Mouse (Mus musculus): ENCODE results near the gene Cemip2.

Cemip2 gene

DNA sequence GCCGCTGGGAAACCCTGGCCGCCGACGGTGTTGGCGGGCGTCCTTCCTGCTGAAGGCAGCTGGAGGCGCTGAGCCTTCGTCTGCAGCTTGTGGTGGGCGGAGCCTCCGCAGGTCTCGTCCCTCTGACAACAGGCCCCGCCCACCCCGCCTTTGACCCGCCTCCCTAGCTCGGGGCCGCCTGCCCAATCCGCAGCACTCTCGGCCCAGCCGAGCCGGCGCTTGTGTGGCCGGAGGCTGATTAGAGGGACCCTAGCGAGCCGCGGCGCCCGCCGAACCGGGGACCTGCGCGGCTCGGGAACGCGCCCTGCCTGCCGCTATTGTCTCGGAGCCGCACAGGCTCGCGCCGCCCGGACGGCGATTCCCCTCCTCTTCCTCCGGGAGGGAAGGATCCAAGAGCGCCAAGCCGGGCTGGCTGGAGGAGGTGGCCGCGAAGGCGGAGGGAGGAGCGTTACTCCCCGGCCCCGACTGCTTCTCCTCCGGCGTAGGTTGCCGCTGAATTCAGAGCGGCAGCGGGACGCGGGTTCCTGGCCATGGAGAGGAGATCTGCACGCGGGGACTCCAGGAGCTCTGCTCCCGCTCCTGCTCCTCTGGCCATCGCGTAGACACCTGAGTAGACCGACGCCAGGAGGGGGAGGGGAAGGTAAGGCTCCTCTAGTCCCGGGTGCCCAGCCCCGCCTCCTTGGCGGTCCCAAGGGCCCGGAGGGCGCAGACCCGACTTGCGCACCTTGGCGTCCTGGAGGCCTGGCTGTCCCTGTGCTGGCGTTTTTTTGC is at the start of gene Cemip2:
TSS of gene Cemip2 (plus strand) at position 196 of the 771 bp plus-strand sequence.
- peak; percentile 99 for DNase-seq (ENCODE audit: low spot score)

DNA sequence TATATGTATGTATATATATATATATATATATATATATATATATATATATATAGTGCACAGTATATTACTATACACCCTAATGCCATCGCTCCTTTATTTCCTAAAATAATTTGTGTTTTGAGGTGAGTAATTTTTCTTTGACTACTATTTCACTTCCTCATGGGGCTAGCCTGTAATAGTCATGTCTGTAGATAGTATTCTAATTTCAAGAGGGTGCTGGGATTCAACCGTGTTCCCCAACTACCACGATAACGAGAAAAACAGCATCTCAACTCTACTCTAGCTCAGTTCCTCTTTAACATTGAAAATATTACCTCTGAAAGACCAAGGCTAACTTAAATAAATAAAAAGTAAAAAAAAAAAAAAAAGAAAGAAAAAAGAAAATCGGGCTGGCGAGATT is 49.8 kb upstream of the Cemip2 start:
- no peak for DNase-seq (ENCODE audit: low spot score)

DNA sequence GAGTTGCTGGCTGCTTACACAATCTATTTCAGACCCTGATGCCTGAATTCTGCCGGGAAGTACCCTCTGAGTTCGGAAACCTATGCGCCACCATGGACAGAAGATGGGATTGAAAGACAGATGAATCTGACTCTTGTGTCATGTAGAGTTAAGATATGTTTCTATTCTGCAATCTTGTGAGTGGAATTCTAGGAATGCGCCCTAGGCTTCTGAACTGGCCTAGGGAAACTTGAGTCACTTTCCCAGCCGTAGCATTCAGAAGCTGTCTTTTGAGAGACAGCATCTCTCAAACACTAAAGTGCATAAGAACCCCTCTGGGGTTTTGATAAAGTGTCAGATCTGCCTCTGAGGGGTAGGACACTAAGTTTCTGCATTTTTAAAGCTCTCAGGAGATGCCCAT is 46.3 kb upstream of the Cemip2 start:
- no peak for DNase-seq (ENCODE audit: low spot score)

DNA sequence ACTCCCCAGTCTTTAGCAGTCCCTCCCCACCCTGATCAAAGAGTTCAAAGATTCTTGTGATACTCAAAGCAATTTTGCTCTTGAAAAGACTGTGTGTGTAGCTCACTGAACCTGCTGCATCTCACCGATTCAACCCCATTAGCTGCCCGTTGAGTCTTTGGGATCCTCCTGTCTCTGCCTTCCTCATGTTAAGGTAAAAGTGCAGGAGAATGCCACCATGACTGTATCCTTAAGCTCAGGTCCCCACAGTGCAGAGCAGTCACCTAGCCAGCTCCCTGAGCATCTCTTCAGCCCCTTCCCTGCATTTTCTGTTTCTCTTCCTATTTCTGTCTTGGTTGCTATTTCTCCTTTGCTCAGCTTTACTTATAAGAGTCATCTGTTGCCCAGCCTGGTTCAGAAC is 45.0 kb upstream of the Cemip2 start:
- no peak for DNase-seq (ENCODE audit: low spot score)

DNA sequence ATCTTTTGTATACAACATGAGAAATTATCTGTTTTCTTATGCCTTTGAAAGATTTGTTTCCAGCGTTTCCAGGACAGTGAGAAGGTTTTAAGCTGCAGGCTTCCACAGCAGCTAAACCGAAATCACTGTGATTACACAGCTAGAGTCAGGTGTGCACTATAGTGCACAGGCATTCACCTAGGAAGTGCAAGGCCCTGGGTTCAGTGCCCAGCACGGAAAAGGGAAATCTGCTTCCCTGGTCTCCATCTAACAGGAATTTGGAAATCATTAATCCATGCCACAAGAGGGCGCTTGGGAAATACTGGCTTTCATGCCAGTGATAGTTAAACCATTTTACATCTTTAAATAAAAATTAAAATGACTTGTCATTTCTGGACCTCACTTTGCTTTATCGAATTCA is 44.0 kb upstream of the Cemip2 start:
- peak; percentile 56 for DNase-seq (ENCODE audit: low spot score)

DNA sequence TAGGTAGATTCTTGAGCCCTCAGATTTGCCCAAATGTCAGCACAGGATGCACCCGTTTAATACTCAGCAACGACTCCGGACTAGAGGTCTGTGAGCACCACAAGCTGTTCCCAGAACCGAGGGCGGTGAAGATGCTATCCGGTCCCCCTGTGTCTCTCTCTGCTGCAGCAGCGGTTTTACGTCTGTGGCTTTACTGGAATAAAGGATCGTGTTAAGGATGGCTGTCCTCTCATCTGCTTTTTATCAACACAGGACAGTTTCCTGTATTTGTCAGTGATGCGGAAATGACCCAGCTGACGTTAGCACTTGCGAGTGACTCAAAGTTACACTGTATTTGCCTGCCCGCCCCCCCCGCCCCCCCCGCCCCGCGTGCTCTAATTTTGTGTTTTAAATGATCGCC is 40.7 kb upstream of the Cemip2 start:
- no peak for DNase-seq (ENCODE audit: low spot score)

DNA sequence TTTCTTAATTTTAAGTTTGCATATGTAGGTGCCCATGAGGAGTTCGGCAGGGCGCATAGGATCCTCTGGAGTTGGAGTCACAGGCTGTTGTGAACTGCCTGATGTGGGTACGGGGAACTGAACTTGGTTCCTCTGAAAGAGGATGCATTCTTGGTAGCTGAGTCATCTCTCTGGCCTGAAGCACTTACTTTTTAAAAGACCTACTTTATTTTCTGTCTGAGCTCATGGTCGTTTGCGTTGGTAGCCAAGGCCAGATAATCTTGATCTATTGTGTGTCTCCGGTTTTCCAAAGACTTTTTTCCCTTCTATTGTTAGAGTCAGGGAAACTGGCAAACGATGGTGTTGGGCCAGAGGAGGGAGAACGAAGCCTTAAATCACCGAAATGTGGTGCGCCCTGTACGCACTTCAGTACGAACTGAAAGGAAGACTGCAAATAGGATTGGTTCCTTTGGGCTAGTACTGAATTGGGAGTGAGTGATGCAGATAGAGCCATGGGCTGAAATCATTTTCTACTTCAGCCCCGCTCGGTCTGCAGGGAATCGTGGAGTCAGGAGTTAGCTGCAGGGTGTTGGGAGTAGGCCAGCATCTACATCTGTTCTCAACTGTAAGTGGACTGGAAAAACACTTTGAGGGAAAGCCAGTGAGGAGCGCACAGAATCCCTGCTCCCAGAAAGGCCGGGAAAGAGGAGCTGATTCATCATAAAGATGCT is 40.1 kb upstream of the Cemip2 start:
- DNase-seq (ENCODE audit: low spot score): no peak

DNA sequence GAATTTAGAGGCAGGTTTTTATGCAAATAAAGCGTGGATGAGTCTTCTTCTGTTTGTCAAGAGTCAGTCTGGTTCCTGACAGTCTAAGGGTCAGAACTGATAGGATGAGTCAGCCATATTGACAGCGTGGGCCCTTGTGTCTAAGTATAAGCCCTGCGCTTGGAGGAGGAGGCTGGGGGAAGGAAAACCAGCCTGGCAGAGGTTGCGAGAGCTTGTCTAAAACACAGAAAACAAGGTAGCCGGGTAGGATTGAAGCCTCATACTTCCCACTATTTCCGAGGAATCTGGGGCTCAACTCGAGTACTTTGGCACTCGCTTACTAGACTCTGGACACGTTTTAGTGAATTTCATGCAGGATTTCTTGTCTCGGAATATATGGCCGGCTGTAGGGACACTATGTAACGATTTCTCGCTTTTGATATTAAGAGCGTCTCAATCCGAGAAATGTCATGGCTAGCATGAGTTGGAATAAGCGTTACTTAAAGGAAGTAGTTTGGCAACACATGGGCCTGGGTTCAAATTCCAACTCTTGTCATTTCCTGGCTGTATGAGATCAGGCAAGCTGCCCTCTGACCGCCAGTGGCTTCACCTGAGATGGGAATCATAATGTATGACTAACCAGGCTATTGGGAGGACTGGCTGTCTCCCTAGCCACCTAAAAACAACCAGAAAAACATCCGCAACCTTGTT is 39.4 kb upstream of the Cemip2 start:
- DNase-seq (ENCODE audit: low spot score): no peak

DNA sequence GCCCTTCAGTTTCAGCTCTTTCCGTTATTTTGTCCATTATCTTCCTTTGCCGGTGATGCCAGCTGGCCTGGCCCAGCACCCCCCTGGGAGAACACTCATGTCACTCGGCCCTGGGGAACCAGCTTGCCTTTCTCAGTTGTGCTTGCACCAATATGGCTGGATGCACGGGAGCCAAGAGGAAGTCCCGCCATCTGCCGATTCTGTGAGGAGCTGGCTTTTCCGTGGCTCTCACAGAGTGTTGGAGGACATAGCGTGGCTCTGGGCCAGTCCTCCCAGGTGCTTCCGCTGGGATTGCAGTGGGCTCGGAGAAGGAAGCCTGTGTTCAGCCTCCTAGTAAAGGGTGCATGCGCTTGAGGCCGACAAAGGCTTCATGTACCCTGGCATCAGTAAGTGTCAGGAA is 36.0 kb upstream of the Cemip2 start:
- no peak for DNase-seq (ENCODE audit: low spot score)

DNA sequence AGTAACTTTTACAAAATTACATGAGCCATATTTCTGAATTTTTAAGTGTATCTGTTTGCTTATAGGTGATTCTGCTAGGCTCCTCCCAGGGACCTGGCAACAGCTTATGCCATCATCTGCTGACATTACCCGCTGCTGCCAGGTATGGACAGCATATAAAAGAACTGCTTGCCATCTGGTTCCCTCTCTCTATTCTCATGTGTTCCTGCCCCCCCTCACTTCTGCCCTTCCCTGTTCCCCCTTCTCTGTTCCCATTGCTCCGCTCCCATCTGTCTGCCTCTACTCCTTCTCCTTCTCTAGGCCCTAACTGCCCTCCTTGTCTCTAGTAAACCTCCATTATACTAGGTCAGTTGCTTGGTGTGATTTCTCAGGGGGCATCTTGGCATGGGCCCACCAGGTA is 32.6 kb upstream of the Cemip2 start:
- no peak for DNase-seq (ENCODE audit: low spot score)

DNA sequence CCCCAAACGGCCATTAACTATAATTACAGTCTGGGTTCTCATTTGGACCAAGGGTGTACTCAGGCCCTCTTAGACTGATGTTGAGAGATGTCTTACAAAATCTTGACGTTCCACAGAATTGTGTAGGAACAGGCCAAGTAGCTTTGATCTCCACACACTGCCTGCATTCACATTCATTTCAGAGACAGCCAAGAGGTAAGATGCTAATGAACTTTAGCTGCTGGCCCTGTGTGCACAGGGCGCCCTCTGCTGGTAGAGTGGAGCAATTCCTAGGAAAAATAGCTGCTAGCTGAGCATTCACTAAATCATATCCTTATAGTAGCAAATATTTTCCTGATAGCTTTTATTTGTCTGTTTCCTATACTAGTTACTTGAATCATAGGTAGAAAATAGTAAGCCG is 30.8 kb upstream of the Cemip2 start:
- peak; percentile 76 for DNase-seq (ENCODE audit: low spot score)

DNA sequence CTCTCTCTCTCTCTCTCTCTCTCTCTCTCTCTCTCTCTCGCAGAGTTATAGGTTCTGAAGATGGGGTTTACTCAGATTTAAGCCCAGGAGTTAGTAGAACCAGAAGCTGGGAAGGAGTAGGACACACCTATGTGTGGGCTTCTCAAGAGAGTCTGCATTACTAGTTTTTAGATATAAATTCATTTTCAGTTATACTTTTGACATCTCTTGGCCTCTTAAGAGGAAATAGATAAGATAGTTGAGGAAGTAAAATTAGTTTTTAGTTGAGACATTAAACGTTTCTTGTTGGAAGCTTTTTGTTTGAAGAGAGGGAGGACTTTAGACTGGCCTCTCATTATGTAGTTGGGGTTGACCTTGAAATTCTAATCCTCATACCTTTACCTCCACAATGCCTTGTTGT is 28.0 kb upstream of the Cemip2 start:
- no peak for DNase-seq (ENCODE audit: low spot score)

DNA sequence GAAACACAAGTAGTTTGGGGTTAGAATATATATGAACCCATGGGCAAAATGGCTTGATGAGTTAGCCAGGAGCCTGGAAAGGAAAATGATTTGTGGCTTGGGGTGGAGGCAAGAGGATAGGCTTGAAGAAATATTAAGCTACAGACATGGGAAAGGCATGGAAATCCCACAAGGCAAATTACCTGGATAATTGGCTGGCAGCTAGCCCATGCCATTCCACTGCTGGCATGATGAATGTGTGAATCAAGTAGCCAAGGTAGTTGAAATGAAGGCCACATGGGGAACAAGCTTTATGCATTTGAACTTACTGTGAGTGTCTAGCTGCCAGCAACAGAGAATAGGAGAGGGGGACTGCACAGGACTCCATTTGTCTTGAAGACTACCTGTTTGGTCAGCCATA is 16.5 kb upstream of the Cemip2 start:
- DNase-seq (ENCODE audit: low spot score): no peak

DNA sequence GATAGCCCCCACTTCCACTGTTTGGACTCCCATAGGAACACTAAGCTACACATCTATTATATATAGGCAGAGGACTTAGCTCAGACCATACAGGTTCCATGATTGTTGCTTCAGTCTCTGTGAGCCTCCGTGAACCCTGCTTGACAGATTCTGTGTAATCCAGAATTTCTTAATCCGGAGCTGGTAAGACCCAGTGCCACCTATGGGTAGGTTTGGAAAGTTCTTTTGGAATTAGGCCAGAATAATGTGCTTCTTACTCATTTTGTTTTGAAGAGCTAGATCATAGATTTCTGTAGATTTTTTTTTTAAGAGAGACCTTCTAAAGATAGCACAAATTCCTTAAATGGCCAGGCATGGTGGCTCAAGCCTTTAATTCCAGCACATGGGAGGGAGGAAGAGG is 14.1 kb upstream of the Cemip2 start:
- no peak for DNase-seq (ENCODE audit: low spot score)

DNA sequence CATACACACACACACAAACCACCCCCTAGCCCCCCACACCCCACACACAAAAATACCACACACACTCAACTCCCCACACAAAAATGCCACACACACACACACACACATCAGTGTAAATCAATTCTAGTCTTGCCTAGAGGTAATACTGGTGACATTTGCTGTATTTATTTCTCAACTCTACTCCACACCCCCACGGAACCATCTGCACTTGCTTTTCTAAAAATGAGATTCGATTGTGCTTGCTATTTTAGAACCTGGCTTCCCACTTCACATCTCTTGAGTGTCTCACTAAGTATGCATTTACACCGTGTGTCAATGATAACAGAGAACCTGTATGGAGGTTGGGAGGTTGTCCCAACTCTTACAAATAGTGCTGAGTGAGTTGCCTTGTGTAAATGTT is 13.4 kb upstream of the Cemip2 start:
- no peak for DNase-seq (ENCODE audit: low spot score)

DNA sequence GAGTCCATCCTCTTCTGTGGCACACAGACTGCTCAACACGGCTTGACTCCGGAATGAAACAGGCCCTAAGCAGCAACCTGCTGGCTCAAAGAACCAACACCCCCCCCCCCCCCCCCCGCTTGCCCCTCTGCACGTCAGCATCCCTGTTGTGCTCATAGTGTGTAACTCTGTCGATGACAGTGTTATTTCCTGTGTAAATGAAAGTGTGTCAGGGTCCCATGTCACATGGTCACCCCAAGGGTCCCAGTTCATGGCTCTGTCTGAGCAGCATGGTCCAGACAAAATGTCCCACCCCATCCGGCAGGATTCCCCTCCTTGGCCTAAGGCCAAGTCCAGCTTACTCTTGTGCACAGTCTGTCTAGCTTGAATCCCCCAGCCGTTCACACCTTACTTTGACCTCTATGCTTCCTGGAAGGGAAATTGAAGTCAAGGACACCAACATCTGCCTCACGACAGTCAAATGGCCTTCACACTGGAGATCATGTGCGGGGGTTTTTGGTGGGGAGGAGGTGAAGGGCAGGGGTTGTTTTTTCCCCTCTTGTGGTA is 10.6 kb upstream of the Cemip2 start:
- DNase-seq (ENCODE audit: low spot score): peak; percentile 49

DNA sequence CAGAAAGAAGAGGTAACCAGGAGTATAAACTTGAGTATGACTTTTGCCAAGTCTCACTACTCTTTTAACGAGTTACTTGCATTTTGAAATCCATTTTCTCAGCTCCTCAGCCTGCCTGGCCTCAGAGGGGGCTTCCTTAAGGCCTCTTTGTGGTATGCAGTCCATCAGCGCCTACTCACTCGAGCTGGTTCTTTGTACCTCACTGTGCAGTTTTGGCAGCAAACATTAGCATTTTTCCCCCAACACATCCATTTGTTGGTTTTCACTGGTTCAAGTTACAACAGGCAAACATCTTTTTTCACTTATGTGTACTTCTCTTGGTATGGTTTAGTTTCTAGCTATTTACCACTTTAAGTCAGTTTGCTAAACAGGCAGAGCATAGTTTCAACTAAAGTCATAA is 8.3 kb upstream of the Cemip2 start:
- DNase-seq (ENCODE audit: low spot score): no peak

DNA sequence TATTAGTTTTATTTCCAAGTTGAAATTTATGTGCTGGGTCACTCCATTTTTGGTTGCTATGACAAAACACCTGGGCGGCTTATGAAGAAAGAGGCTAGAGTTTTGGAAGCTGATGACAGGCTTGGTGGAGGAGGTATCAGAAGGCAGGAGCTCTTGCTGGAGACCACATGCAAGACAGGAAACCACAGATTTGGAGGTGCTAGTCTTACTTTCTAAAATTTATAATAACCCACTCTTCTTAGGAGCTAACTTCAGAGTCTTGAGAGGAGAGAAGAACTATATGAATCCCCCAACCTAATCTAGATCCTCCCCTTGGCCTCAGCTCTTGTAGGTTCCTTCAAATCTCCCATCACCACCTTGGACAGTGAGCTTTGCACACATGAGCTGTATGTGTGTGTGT is 6.6 kb upstream of the Cemip2 start:
- no peak for DNase-seq (ENCODE audit: low spot score)

DNA sequence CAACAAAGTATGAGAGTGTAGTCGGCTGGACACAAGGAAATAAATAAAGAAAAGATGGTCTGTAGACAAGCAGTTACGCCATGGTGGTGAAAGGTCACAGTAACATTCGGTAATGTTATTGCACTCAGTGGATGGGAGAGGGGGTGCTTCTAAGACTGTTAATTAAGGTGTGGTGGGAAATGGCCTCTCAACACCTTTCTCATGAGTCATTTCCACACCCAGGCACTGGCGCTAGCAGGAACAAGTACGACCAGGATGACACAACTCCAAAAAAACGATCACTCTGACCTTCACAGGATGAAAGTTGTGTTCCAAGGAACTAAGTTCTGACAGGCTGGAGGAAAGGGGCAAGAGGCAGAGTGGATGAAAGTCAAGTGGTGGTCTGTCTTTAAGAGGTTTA is 4.5 kb upstream of the Cemip2 start:
- no peak for DNase-seq (ENCODE audit: low spot score)

DNA sequence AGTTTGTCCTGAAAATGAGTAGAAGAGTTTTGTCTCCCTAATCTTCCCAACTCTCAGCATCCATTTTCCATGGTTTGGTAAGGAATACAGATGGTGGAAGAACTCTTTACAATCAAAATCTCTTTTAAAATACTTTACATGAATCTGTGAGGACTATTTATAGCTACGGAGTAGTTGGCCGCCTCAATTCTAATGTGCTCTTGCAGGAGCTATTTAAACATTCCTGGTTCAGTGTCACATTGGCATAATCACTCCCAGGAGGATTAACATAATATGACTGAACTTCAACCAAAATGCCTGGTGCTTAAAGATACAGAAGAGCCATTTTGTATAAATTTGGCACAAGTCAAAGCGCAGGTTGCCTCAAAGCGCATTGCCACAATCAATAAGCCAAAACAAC is 2.5 kb upstream of the Cemip2 start:
- DNase-seq (ENCODE audit: low spot score): no peak

DNA sequence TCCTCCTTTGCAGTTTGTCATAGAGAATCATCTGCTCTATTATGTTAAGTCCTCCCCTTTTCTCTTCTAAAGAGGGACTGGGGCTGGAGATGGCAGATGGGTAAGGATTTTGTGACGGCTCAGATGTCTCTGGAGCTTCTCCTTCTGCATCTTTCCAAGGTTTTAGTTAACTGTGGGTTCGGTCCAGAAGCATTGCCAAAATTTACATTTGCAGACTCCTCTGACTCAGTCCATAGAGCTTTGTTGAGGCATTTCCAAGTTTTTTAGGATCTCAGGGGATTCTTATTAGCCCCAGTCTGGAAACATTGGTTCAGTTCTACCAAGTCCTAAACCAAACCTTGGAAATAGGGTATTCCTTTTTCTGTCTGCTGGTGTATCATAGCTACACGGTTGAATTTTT is 1.5 kb upstream of the Cemip2 start:
- DNase-seq (ENCODE audit: low spot score): no peak

DNA sequence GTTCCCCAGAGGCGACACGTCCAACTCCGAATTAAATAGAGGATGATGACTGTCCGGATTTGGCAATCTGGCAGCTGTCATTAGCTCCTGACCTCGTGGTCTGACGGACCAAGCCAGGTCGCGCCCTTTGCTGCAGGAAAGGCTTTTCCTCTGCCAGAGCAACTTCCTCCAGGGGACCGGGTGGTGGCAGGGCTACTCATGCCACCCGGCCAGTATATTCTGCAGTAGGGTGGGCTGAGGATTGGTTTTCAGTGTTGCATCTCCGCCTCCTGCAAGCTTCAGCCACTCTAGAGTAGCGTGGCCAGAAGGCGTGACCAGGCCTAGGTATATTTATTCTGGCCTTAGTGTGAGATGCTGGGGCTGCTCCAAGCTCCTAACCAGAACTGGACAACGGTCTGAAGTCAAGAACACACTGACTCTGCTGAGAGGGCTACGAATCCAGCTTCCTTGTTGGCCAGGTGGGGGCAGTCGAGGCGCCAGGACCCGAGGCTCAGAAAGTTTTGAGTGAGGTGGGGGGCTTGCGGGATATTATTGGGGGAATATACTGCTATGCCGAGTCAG is 891 bp upstream of the Cemip2 start:
- peak; percentile 64 for DNase-seq (ENCODE audit: low spot score)

DNA sequence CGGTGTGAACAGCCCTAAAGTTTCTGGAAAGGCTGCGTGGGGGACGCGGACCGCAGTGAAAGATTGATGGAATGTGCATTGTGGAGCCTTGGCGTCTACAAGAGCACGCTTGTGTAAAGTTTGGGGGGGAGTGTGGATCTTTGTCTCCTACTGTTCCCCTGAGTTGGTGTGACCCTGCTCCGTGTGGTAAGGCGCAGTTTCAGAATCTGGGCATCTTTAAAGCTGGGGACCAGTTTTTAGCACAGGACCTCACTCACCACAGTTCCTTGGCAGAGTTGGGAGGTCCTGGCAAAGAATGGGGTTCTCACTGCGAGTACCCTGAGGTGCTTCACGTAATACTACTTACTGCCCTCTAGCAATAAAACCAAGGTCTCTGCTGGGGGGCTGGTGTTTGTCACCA is 964 bp downstream of the Cemip2 start:
- DNase-seq (ENCODE audit: low spot score): no peak

All from testis, postnatal 10 days (tissue).